Mouse (Mus musculus) stomach, postnatal 0 days (tissue): ENCODE measurements around the gene Pabpc4l. TPM values are rescaled to one million over a fixed set of nuclear protein-coding genes. Genes with fewer than 3 reads are reported as not detected.
"Not testable (repeated sequence)": the region's sequence is repeated elsewhere in the genome, so short reads cannot be mapped to it uniquely, and the experiment has no call there.

Experiments
- ATAC-seq: fragments of 200-750 bp; cut with Nextera tagmentation; 2 replicates; pipeline ENCODE4 v1.8.0; 2017; ENCODE audit not compliant: low FRiP score, low TSS enrichment
- DNase-seq: peaks from one replicate; pipeline ENCODE4 v3.0.0-alpha.2; 2016; ENCODE audit warnings: low spot score
- H3K27ac ChIP-seq: fragments of 300-500 bp; sonication (generic); replicated peaks from 2 replicates; pipeline ENCODE4 v1.5.1; 2014; ENCODE audit warnings: mild to moderate bottlenecking, control low read depth
- H3K27me3 ChIP-seq: fragments of 300-500 bp; sonication (generic); 2 replicates; pipeline ENCODE4 v1.6.1; 2014; ENCODE audit warnings: low read length; ENCODE audit not compliant: control insufficient read depth, insufficient read depth
- H3K36me3 ChIP-seq: fragments of 300-500 bp; sonication (generic); 2 replicates; pipeline ENCODE4 v1.6.1; 2014; ENCODE audit warnings: low read length, mixed read lengths; ENCODE audit not compliant: control insufficient read depth, insufficient read depth
- H3K4me1 ChIP-seq: fragments of 300-500 bp; sonication (generic); replicated peaks from 2 replicates; pipeline ENCODE4 v1.6.1; 2014; ENCODE audit warnings: antibody characterized with exemption; ENCODE audit not compliant: control insufficient read depth, insufficient read depth
- H3K4me2 ChIP-seq: fragments of 300-500 bp; sonication (generic); replicated peaks from 2 replicates; pipeline ENCODE4 v1.6.1; 2014; ENCODE audit warnings: low read depth, mild to moderate bottlenecking, control low read depth, moderate library complexity
- H3K4me3 ChIP-seq: fragments of 300-500 bp; sonication (generic); 2 replicates; pipeline ENCODE4 v1.5.1; 2014; ENCODE audit warnings: low read depth, low read length, control low read depth
- H3K9ac ChIP-seq: fragments of 300-500 bp; sonication (generic); 2 replicates; pipeline ENCODE4 v1.6.1; 2014; ENCODE audit warnings: mild to moderate bottlenecking, low read length, control low read depth, mixed read lengths
- H3K9me3 ChIP-seq: fragments of 300-500 bp; sonication (generic); 2 replicates; pipeline ENCODE4 v1.6.1; 2016; ENCODE audit warnings: low read length; ENCODE audit not compliant: control insufficient read depth
- CTCF ChIP-seq: IDR thresholded peaks from 2 replicates; pipeline ENCODE4 v1.5.1; 2016; ENCODE audit warnings: antibody characterized with exemption, low read depth, mild to moderate bottlenecking, moderate library complexity
- EP300 ChIP-seq: optimal IDR thresholded peaks from 2 replicates; pipeline ENCODE3; 2016; ENCODE audit warnings: antibody characterized with exemption
- WGBS: fragments of 180-500 bp; shearing (Covaris S2); extraction: QIAGEN DNeasy Blood & Tissue Kit; methylation state at CpG from one replicate; pipeline ENCODE4 v1.1.7; 2014; 5-methylcytosine and 5-hydroxymethylcytosine counted together
- polyA plus RNA-seq: library from polyadenylated mRNA; unstranded; fragments of >200 nt; fragmentation: Nextera tagmentation; extraction: Ambion mirVana; gene quantifications from 2 replicates; pipeline ENCODE4 v1.2.1, GENCODE M21; 2015

Gene Pabpc4l
- 3.5 and 3.8 TPM in 2 replicates for polyA plus RNA-seq

DNA sequence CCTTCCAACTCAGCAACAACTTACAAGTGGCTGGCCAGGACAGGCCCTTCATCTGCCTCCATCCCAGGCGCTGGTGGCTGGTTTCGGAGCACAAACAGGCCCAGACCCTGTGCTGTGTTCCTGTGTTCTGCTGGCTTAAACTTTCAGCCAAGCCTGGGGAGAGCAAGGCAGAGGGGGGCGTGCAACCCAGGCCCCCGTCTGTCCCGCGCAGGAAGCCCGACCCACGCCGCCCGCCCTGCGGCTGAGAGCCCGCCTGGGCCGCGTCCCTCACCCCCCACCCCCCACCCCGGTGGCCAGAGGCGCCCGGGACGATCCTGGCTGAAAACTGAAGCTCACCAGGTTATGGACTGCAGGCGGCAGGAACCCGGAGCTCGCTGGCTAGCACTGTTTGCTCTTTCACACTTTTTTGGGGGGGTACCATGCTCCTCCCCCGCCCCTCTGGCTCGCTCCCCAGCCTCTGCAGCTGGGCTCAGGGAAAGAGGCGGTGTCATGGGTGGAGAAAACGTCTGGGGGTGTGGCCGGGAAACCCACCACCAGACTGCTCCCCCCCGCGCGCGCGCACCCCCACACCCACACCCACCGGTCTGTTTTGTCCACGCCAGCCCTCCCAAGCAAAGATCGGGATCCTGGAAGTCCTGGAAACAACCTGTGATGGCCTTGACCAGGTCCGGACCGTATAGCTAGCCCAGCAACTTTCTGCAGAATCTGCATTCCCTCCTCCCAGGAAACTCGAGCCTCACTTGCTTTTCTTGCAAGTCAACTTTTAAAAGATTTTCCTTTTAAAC is at the start of gene Pabpc4l:
Pabpc4l (minus strand) TSS at position 739 of the 785 bp plus-strand sequence.
- under 1% methylated on average over 37 of the region's 37 CpGs for WGBS
- TF ChIP-seq EP300 (no peak), CTCF (no peak)
- DNase-seq = peak; percentile 64

DNA sequence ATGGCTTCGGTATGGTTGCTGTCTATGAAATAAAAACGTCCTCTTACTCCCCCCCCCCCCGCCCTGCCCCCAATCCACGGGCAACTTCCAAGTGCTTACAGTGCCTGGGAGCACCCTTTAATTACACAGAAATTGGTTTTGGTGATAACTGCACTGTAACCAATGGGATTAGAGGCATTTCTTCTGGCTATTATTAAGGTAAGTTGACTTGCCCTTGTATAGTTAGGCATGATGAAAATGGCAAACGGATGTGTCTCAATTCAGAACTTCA is 42.9 kb upstream of the Pabpc4l start:
- no peaks in the 10 kb centered on the region for H3K9me3 ChIP-seq
- DNase-seq (no peak), ATAC-seq (no peak)
- no peak overlapping the region for H3K4me2 ChIP-seq
- no peaks in the 10 kb centered on the region for H3K4me1 ChIP-seq
- H3K9ac ChIP-seq = no peak overlapping the region
- H3K27me3 ChIP-seq = no peaks in the 10 kb centered on the region
- H3K36me3 ChIP-seq = no peaks in the 10 kb centered on the region
- H3K27ac ChIP-seq = no peak overlapping the region
- TF ChIP-seq EP300 = no peak
- 64% methylated on average over 5 of the region's 5 CpGs for WGBS
- no peak overlapping the region for H3K4me3 ChIP-seq

More for the DNA sequence above, at the start of gene Pabpc4l:
- peak within 1 kb of the TSS; percentile 91 for H3K4me2 ChIP-seq
- peak within 1 kb of the TSS; percentile 80 for H3K9ac ChIP-seq
- peak; percentile 80 for ATAC-seq
- H3K27ac ChIP-seq = peak within 1 kb of the TSS; percentile 78
- no peaks in the 10 kb centered on the region for H3K4me1 ChIP-seq
- H3K27me3 ChIP-seq = no peaks in the 10 kb centered on the region
- H3K4me3 ChIP-seq = peak within 1 kb of the TSS; percentile 66
- no peaks in the 10 kb centered on the region for H3K9me3 ChIP-seq
- no peaks in the 10 kb centered on the region for H3K36me3 ChIP-seq

DNA sequence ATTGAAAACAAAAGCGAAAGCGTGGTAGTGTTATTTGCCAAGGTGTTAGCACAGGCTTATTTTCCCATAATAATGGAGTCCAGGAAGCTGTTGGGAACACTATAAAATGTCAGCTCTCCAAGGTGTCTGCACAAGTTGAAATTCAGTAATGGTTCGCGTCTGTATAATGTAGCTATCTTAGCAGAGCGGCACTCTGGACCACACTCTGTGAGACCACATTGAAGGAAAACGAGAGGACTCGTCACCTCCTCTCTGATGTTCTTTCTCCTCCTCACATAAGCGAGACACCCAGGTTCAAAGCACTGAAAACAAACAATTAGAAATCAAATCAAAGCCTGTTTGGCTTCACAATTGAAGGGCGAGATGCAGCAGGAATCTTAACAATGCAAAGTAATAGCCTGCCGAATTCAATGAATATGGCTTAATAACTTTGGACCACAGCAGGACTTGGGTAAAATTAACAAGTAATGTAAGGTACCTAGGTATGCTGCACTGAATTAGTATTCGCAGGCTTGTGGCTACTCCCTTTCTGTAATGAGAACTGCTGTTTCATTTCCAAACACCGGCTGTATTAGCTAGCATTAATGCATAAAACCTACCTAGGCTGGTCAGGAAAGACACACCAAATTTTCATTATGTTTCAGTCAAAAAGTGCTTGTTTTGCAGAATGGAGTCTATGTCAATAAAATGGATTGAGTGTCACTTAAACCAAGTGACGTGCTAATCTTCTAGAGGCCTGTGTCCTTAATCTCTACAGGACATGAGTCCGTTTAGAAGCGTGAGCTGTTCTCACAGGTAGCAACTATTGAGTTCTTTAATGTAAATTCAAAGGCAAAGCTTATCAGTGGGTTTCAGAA is 42.3 kb upstream of the Pabpc4l start:
- no peak for DNase-seq
- H3K4me3 ChIP-seq = no peak overlapping the region
- no peaks in the 10 kb centered on the region for H3K27me3 ChIP-seq
- no peaks in the 10 kb centered on the region for H3K9me3 ChIP-seq
- H3K36me3 ChIP-seq = no peaks in the 10 kb centered on the region
- H3K27ac ChIP-seq = no peak overlapping the region
- no peak overlapping the region for H3K4me2 ChIP-seq
- 62% methylated on average over 15 of the region's 15 CpGs for WGBS
- TF ChIP-seq EP300 (no peak), CTCF (no peak)
- H3K4me1 ChIP-seq = no peaks in the 10 kb centered on the region
- no peak overlapping the region for H3K9ac ChIP-seq
- no peak for ATAC-seq

DNA sequence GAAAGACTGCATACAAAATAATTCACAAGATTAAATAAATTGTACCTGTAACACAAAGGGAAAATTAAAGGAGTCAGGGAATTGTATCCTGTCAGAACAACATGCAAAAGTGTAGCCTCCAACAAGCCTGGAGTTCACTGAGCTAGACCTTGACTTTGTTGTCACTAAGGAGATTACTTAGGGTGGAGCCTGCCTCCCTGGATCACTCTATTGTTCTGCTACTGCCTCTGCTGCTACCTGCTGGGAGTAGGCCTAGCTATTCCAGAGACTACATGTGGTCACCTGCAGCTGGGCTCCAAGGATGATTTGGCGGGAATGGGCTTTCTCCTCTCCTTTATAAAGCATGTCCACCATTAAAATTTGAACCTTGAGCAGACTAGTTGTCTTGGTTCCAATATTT is 38.1 kb upstream of the Pabpc4l start:
- H3K4me2 ChIP-seq, ATAC-seq, H3K9ac ChIP-seq, DNase-seq, H3K4me1 ChIP-seq, H3K4me3 ChIP-seq, H3K27ac ChIP-seq, H3K9me3 ChIP-seq, H3K27me3 ChIP-seq, H3K36me3 ChIP-seq: not testable (repeated sequence)
- 64% methylated on average over 1 of the region's 1 CpGs for WGBS

DNA sequence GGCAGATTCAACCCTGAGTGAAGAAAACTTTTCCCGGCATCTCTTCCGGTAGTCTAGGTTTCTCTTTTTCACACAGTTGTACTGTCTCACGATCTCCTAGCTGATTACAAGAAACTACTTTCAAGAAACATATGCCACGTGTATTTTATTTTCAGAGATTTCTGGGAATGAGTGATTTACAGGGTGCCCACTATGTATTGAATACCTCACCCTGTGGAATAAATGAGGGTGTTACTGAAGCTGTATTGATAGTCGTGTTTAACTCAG is 180 bp upstream of the Pabpc4l start:
- peak overlapping the region; percentile 78; the same call in 1 of the 2 replicates for H3K27ac ChIP-seq
- no peak for DNase-seq
- 2% methylated on average over 5 of the region's 5 CpGs for WGBS

DNA sequence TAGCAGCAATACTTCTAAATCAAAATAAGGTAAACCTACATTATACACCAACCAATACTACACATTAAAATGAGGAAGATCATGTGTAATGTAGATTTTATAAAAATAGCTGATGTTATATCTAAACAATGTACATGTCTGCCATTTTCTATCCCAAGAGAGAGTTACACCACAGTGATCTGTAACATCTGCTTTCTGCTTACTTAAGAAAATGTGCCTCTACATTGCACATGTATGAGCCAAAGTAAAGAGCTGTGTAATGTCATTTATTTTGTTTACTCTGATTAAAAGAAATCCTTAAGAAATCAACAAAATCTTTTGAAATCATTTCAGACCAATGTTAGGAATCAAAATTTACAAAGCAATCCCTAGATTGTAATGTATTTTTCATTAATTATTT is 16.6 kb downstream of the Pabpc4l start:
- no peak overlapping the region for H3K27ac ChIP-seq
- TF ChIP-seq CTCF = no peak
- no peak for TF ChIP-seq EP300
- DNase-seq = no peak

More for the DNA sequence above, 180 bp upstream of the Pabpc4l start:
- H3K9me3 ChIP-seq = no peaks in the 10 kb centered on the region
- H3K36me3 ChIP-seq = no peaks in the 10 kb centered on the region
- peak overlapping the region; percentile 66 for H3K4me3 ChIP-seq
- no peak for ATAC-seq
- peak overlapping the region; percentile 80 for H3K9ac ChIP-seq
- H3K4me1 ChIP-seq = no peaks in the 10 kb centered on the region
- no peaks in the 10 kb centered on the region for H3K27me3 ChIP-seq
- no peak for TF ChIP-seq CTCF
- TF ChIP-seq EP300 = no peak
- H3K4me2 ChIP-seq = peak overlapping the region; percentile 91

More for the DNA sequence above, 16.6 kb downstream of the Pabpc4l start:
- no peaks in the 10 kb centered on the region for H3K9me3 ChIP-seq
- ATAC-seq = no peak
- no peak overlapping the region for H3K9ac ChIP-seq
- no peaks in the 10 kb centered on the region for H3K36me3 ChIP-seq
- no peak overlapping the region for H3K4me2 ChIP-seq
- H3K4me1 ChIP-seq = no peaks in the 10 kb centered on the region
- H3K4me3 ChIP-seq = no peak overlapping the region
- no peaks in the 10 kb centered on the region for H3K27me3 ChIP-seq
